Mouse (Mus musculus) midbrain, embryonic 14.5 days (tissue): ENCODE data around the gene Cand2. TPM values are rescaled to one million over a fixed set of nuclear protein-coding genes. Genes with fewer than 3 reads are reported as not detected.

Experiments used
- ATAC-seq: fragments of 200-750 bp; cut with Nextera tagmentation; 2 replicates; pipeline ENCODE4 v1.8.0; 2017; ENCODE audit warnings: moderate number of reproducible peaks, moderate library complexity; ENCODE audit not compliant: low FRiP score, low TSS enrichment
- DNase-seq: peaks from one replicate; pipeline ENCODE4 v3.0.0-alpha.2; 2015
- H3K27ac ChIP-seq: fragments of 300-500 bp; sonication (generic); replicated peaks from 2 replicates; pipeline ENCODE4 v1.5.1; 2014; ENCODE audit warnings: mild to moderate bottlenecking, low read depth, low read length, moderate library complexity
- H3K27me3 ChIP-seq: fragments of 300-500 bp; sonication (generic); 2 replicates; pipeline ENCODE4 v1.6.1; 2014; ENCODE audit warnings: low read length, control low read depth, mixed read lengths; ENCODE audit not compliant: control insufficient read depth, insufficient read depth
- H3K36me3 ChIP-seq: fragments of 300-500 bp; sonication (generic); 2 replicates; pipeline ENCODE4 v1.6.1; 2014; ENCODE audit warnings: low read length, control low read depth; ENCODE audit not compliant: control insufficient read depth, insufficient read depth
- H3K4me1 ChIP-seq: fragments of 300-500 bp; sonication (generic); 2 replicates; pipeline ENCODE4 v1.6.1; 2014; ENCODE audit warnings: mild to moderate bottlenecking, antibody characterized with exemption, low read length, control low read depth; ENCODE audit not compliant: control insufficient read depth, insufficient read depth
- H3K4me2 ChIP-seq: fragments of 300-500 bp; sonication (generic); 2 replicates; pipeline ENCODE4 v1.6.1; 2014; ENCODE audit warnings: mild to moderate bottlenecking, low read length, moderate library complexity
- H3K4me3 ChIP-seq: fragments of 300-500 bp; sonication (generic); replicated peaks from 2 replicates; pipeline ENCODE4 v1.5.1; 2014; ENCODE audit warnings: low read depth, low read length
- H3K9ac ChIP-seq: fragments of 300-500 bp; sonication (generic); replicated peaks from 2 replicates; pipeline ENCODE4 v1.6.1; 2014; ENCODE audit warnings: mild to moderate bottlenecking, low read length, moderate library complexity
- H3K9me3 ChIP-seq: fragments of 300-500 bp; sonication (generic); 2 replicates; pipeline ENCODE4 v1.6.1; 2016; ENCODE audit warnings: low read length, control low read depth, mixed read lengths; ENCODE audit not compliant: control insufficient read depth
- WGBS: fragments of 180-500 bp; shearing (Covaris S2); extraction: QIAGEN DNeasy Blood & Tissue Kit; methylation state at CpG from one replicate; pipeline ENCODE4 v1.1.7; 2014; 5-methylcytosine and 5-hydroxymethylcytosine counted together
- polyA plus RNA-seq: library from polyadenylated mRNA; unstranded; fragments of >200 nt; fragmentation: Nextera tagmentation; extraction: Ambion mirVana; gene quantifications from 2 replicates; pipeline ENCODE4 v1.2.1, GENCODE M21; 2014

The Cand2 gene
- polyA plus RNA-seq: 9.0 and 12.6 TPM in 2 replicates

GRCm38 (mm10) chr6:115774501-115774921, at the start of gene Cand2:
Gene Cand2, plus strand, starts transcription at chr6:115774538.
- peak within 1 kb of the TSS; percentile 65 for H3K27ac ChIP-seq
- H3K36me3 ChIP-seq: no peaks in the 10 kb centered on the region
- DNase-seq (peak; percentile 88), ATAC-seq (peak; percentile 86)
- 0% methylated on average over 28 of the region's 28 CpGs for WGBS
- no peaks in the 10 kb centered on the region for H3K9me3 ChIP-seq
- H3K9ac ChIP-seq: peak within 1 kb of the TSS; percentile 70
- H3K27me3 ChIP-seq: no peaks in the 10 kb centered on the region
- peak within 1 kb of the TSS; percentile 60 for H3K4me3 ChIP-seq
- H3K4me2 ChIP-seq: peak within 1 kb of the TSS; percentile 81
- H3K4me1 ChIP-seq: peaks cover 18% of the 10 kb centered on the region

GRCm38 (mm10) chr6:115727108-115727507, 47.2 kb upstream of the Cand2 start:
- Histone ChIP-seq H3K27me3 (no peaks in the 10 kb centered on the region), H3K4me3 (no peak overlapping the region), H3K4me1 (no peaks in the 10 kb centered on the region), H3K9me3 (no peaks in the 10 kb centered on the region), H3K36me3 (no peaks in the 10 kb centered on the region), H3K27ac (no peak overlapping the region), H3K4me2 (no peak overlapping the region), H3K9ac (no peak overlapping the region)
- WGBS: 89% methylated on average over 1 of the region's 1 CpGs
- ATAC-seq (no peak), DNase-seq (peak; percentile 47)

- no peak overlapping the region for H3K9ac ChIP-seq
- 53% methylated on average over 2 of the region's 2 CpGs for WGBS
- H3K4me3 ChIP-seq: no peak overlapping the region
- H3K27ac ChIP-seq: no peak overlapping the region
- H3K4me1 ChIP-seq: no peaks in the 10 kb centered on the region
- no peaks in the 10 kb centered on the region for H3K9me3 ChIP-seq
- no peaks in the 10 kb centered on the region for H3K27me3 ChIP-seq
- H3K4me2 ChIP-seq: no peak overlapping the region
- ATAC-seq (no peak), DNase-seq (no peak)
- no peaks in the 10 kb centered on the region for H3K36me3 ChIP-seq
Measured at GRCm38 (mm10) chr6:115727570-115727969, 46.8 kb upstream of the Cand2 start.

GRCm38 (mm10) chr6:115730560-115731342, 43.6 kb upstream of the Cand2 start:
- no peak overlapping the region for H3K4me3 ChIP-seq
- WGBS: 84% methylated on average over 20 of the region's 20 CpGs
- no peak overlapping the region for H3K9ac ChIP-seq
- H3K9me3 ChIP-seq: no peaks in the 10 kb centered on the region
- H3K27me3 ChIP-seq: no peaks in the 10 kb centered on the region
- no peaks in the 10 kb centered on the region for H3K36me3 ChIP-seq
- no peak overlapping the region for H3K4me2 ChIP-seq
- no peaks in the 10 kb centered on the region for H3K4me1 ChIP-seq
- DNase-seq (no peak), ATAC-seq (no peak)
- H3K27ac ChIP-seq: no peak overlapping the region

GRCm38 (mm10) chr6:115732341-115732928, 41.9 kb upstream of the Cand2 start:
- DNase-seq (no peak), ATAC-seq (no peak)
- Histone ChIP-seq H3K4me1 (no peaks in the 10 kb centered on the region), H3K4me3 (no peak overlapping the region), H3K36me3 (no peaks in the 10 kb centered on the region), H3K27me3 (no peaks in the 10 kb centered on the region), H3K9ac (no peak overlapping the region), H3K27ac (no peak overlapping the region), H3K9me3 (no peaks in the 10 kb centered on the region), H3K4me2 (no peak overlapping the region)
- 80% methylated on average over 22 of the region's 22 CpGs for WGBS

- H3K9ac ChIP-seq: no peak overlapping the region
- no peaks in the 10 kb centered on the region for H3K9me3 ChIP-seq
- 76% methylated on average over 4 of the region's 4 CpGs for WGBS
- ATAC-seq (no peak), DNase-seq (peak; percentile 30)
- H3K27ac ChIP-seq: no peak overlapping the region
- no peaks in the 10 kb centered on the region for H3K36me3 ChIP-seq
- H3K4me2 ChIP-seq: no peak overlapping the region
- H3K4me3 ChIP-seq: no peak overlapping the region
- H3K27me3 ChIP-seq: no peaks in the 10 kb centered on the region
- H3K4me1 ChIP-seq: no peaks in the 10 kb centered on the region
Measured at GRCm38 (mm10) chr6:115734909-115735308, 39.4 kb upstream of the Cand2 start.

GRCm38 (mm10) chr6:115739056-115739455, 35.3 kb upstream of the Cand2 start:
- H3K4me3 ChIP-seq: no peak overlapping the region
- ATAC-seq (no peak), DNase-seq (no peak)
- no peak overlapping the region for H3K9ac ChIP-seq
- H3K27me3 ChIP-seq: no peaks in the 10 kb centered on the region
- 95% methylated on average over 5 of the region's 5 CpGs for WGBS
- H3K9me3 ChIP-seq: no peaks in the 10 kb centered on the region
- no peak overlapping the region for H3K4me2 ChIP-seq
- H3K36me3 ChIP-seq: no peaks in the 10 kb centered on the region
- no peak overlapping the region for H3K27ac ChIP-seq
- H3K4me1 ChIP-seq: no peaks in the 10 kb centered on the region

- DNase-seq (no peak), ATAC-seq (no peak)
- H3K36me3 ChIP-seq: no peaks in the 10 kb centered on the region
- WGBS: 3% methylated on average over 1 of the region's 1 CpGs
- no peaks in the 10 kb centered on the region for H3K9me3 ChIP-seq
- H3K27ac ChIP-seq: no peak overlapping the region
- H3K27me3 ChIP-seq: no peaks in the 10 kb centered on the region
- no peak overlapping the region for H3K9ac ChIP-seq
- H3K4me2 ChIP-seq: no peak overlapping the region
- H3K4me1 ChIP-seq: no peaks in the 10 kb centered on the region
- H3K4me3 ChIP-seq: no peak overlapping the region
Measured at GRCm38 (mm10) chr6:115743569-115743968, 30.8 kb upstream of the Cand2 start.

- Histone ChIP-seq H3K4me3 (no peak overlapping the region), H3K27ac (no peak overlapping the region), H3K27me3 (no peaks in the 10 kb centered on the region), H3K9ac (no peak overlapping the region), H3K4me1 (no peaks in the 10 kb centered on the region), H3K36me3 (no peaks in the 10 kb centered on the region), H3K4me2 (no peak overlapping the region), H3K9me3 (no peaks in the 10 kb centered on the region)
- no peak for ATAC-seq
- WGBS: 0% methylated on average over 1 of the region's 1 CpGs
- DNase-seq: peak; percentile 33
Measured at GRCm38 (mm10) chr6:115746326-115746725, 28.0 kb upstream of the Cand2 start.
